Mouse (Mus musculus): ENCODE data around the gene Ccdc57. TPM values are rescaled to one million over a fixed set of nuclear protein-coding genes. Genes with fewer than 3 reads are reported as not detected.

The Ccdc57 gene
- polyA plus RNA-seq, 2 experiments = 1.3 to 1.4 TPM

GRCm38 (mm10) chr11:120777123-120777522 is 155.5 kb downstream of the Ccdc57 start:
- H3K4me2 ChIP-seq (ENCODE audit: low read depth) = no peak overlapping the region
- TF ChIP-seq EP300 (IDR thresholded peaks at IDR 0.05; ENCODE audit: low read depth) (no peak), CTCF (IDR thresholded peaks at IDR 0.05; ENCODE audit: low read depth) (no peak)
- ATAC-seq (ENCODE audit: insufficient read depth) (no peak), DNase-seq (ENCODE audit: low read depth in 3 of 3, low spot score in 3 of 3) (no peak)
- H3K9me3 ChIP-seq (ENCODE audit: control insufficient read depth, low read length) = no peaks in the 10 kb centered on the region
- no peaks in the 10 kb centered on the region for H3K27me3 ChIP-seq (ENCODE audit: control insufficient read depth, insufficient read depth, low read length)
- H3K4me3 ChIP-seq (ENCODE audit: insufficient read depth in 1 of 2, low read depth in 2 of 2, low read length in 2 of 2) = no peak overlapping the region
- H3K4me1 ChIP-seq (replicated peaks; ENCODE audit: control insufficient read depth in 2 of 2, insufficient read depth in 2 of 2, low read length in 1 of 2) = no peaks in the 10 kb centered on the region
- H3K9ac ChIP-seq (replicated peaks) = no peak overlapping the region
- no peaks in the 10 kb centered on the region for H3K36me3 ChIP-seq (replicated peaks; ENCODE audit: control insufficient read depth, insufficient read depth, low read depth)
- 38% methylated on average over 6 of the region's 6 CpGs for WGBS (ENCODE audit: insufficient replicate concordance)
- no peak overlapping the region for H3K27ac ChIP-seq

Other genes with a start within 250 kb of the Ccdc57 start
- 64.2 and 78.3 TPM in 2 replicates for gene Cenpx, start 219.1 kb downstream of the Ccdc57 start, polyA plus RNA-seq (2012; rRNA removed)
- gene Cenpx, start 219.1 kb downstream of the Ccdc57 start, polyA plus RNA-seq (2014; fragmentation: Nextera tagmentation; extraction: Ambion mirVana) = 119 and 128 TPM in 2 replicates
- gene Lrrc45, start 218.9 kb downstream of the Ccdc57 start, polyA plus RNA-seq (2012; rRNA removed) = 6.6 and 9.3 TPM in 2 replicates
- 6.2 and 8.3 TPM in 2 replicates for gene Lrrc45, start 218.9 kb downstream of the Ccdc57 start, polyA plus RNA-seq (2014; fragmentation: Nextera tagmentation; extraction: Ambion mirVana)
- gene Rac3, start 211.4 kb downstream of the Ccdc57 start, polyA plus RNA-seq (2012; rRNA removed) = 1.3 and 1.7 TPM in 2 replicates
- 0.13 TPM in 1 of 2 replicates, not detected in the other for gene Rac3, start 211.4 kb downstream of the Ccdc57 start, polyA plus RNA-seq (2014; fragmentation: Nextera tagmentation; extraction: Ambion mirVana)
- 10.4 and 11.3 TPM in 2 replicates for gene Dcxr, start 205.6 kb downstream of the Ccdc57 start, polyA plus RNA-seq (2012; rRNA removed)
- 15.1 and 17.0 TPM in 2 replicates for gene Dcxr, start 205.6 kb downstream of the Ccdc57 start, polyA plus RNA-seq (2014; fragmentation: Nextera tagmentation; extraction: Ambion mirVana)
- 0.20 TPM in 1 of 2 replicates, not detected in the other for gene Cbr2, start 200.8 kb downstream of the Ccdc57 start, polyA plus RNA-seq (2012; rRNA removed)
- not detected in 2 replicates for gene Cbr2, start 200.8 kb downstream of the Ccdc57 start, polyA plus RNA-seq (2014; fragmentation: Nextera tagmentation; extraction: Ambion mirVana)
- 1.3 and 2.0 TPM in 2 replicates for gene Hmga1b, start 170.1 kb downstream of the Ccdc57 start, polyA plus RNA-seq (2012; rRNA removed)
- 3.8 and 4.3 TPM in 2 replicates for gene Hmga1b, start 170.1 kb downstream of the Ccdc57 start, polyA plus RNA-seq (2014; fragmentation: Nextera tagmentation; extraction: Ambion mirVana)
- gene Rfng, start 148.7 kb downstream of the Ccdc57 start, polyA plus RNA-seq (2012; rRNA removed) = 8.6 and 10.2 TPM in 2 replicates
- 5.5 and 9.6 TPM in 2 replicates for gene Rfng, start 148.7 kb downstream of the Ccdc57 start, polyA plus RNA-seq (2014; fragmentation: Nextera tagmentation; extraction: Ambion mirVana)
- gene Gps1, start 148.6 kb downstream of the Ccdc57 start, polyA plus RNA-seq (2012; rRNA removed) = 65.2 and 66.6 TPM in 2 replicates
- 76.5 and 78.6 TPM in 2 replicates for gene Gps1, start 148.6 kb downstream of the Ccdc57 start, polyA plus RNA-seq (2014; fragmentation: Nextera tagmentation; extraction: Ambion mirVana)
- 25.4 and 34.0 TPM in 2 replicates for gene Dus1l, start 136.5 kb downstream of the Ccdc57 start, polyA plus RNA-seq (2012; rRNA removed)
- gene Dus1l, start 136.5 kb downstream of the Ccdc57 start, polyA plus RNA-seq (2014; fragmentation: Nextera tagmentation; extraction: Ambion mirVana) = 61.2 and 64.3 TPM in 2 replicates
- gene Fasn, start 108.3 kb downstream of the Ccdc57 start, polyA plus RNA-seq (2012; rRNA removed) = 51.6 and 59.8 TPM in 2 replicates
- gene Fasn, start 108.3 kb downstream of the Ccdc57 start, polyA plus RNA-seq (2014; fragmentation: Nextera tagmentation; extraction: Ambion mirVana) = 17.7 and 22.3 TPM in 2 replicates
- 23.5 and 25.0 TPM in 2 replicates for gene Slc16a3, start 15.6 kb upstream of the Ccdc57 start, polyA plus RNA-seq (2012; rRNA removed)
- 25.8 and 31.6 TPM in 2 replicates for gene Slc16a3, start 15.6 kb upstream of the Ccdc57 start, polyA plus RNA-seq (2014; fragmentation: Nextera tagmentation; extraction: Ambion mirVana)
- gene Csnk1d, start 58.5 kb upstream of the Ccdc57 start, polyA plus RNA-seq (2012; rRNA removed) = 22.5 and 27.0 TPM in 2 replicates
- 17.1 and 19.6 TPM in 2 replicates for gene Csnk1d, start 58.5 kb upstream of the Ccdc57 start, polyA plus RNA-seq (2014; fragmentation: Nextera tagmentation; extraction: Ambion mirVana)
- 0.37 and 0.54 TPM in 2 replicates for gene Cd7, start 106.5 kb upstream of the Ccdc57 start, polyA plus RNA-seq (2012; rRNA removed)
- 0.56 and 0.57 TPM in 2 replicates for gene Cd7, start 106.5 kb upstream of the Ccdc57 start, polyA plus RNA-seq (2014; fragmentation: Nextera tagmentation; extraction: Ambion mirVana)
- gene Sectm1b, start 130.7 kb upstream of the Ccdc57 start, polyA plus RNA-seq (2012; rRNA removed) = 0.05 and 0.08 TPM in 2 replicates
- 0.04 TPM in 1 of 2 replicates, not detected in the other for gene Sectm1b, start 130.7 kb upstream of the Ccdc57 start, polyA plus RNA-seq (2014; fragmentation: Nextera tagmentation; extraction: Ambion mirVana)
- 1.0 and 1.3 TPM in 2 replicates for gene Sectm1a, start 148.3 kb upstream of the Ccdc57 start, polyA plus RNA-seq (2012; rRNA removed)
- 0.61 and 1.0 TPM in 2 replicates for gene Sectm1a, start 148.3 kb upstream of the Ccdc57 start, polyA plus RNA-seq (2014; fragmentation: Nextera tagmentation; extraction: Ambion mirVana)
- gene Tex19.2, start 185.8 kb upstream of the Ccdc57 start, polyA plus RNA-seq (2012; rRNA removed) = 0.08 and 0.10 TPM in 2 replicates
- gene Tex19.2, start 185.8 kb upstream of the Ccdc57 start, polyA plus RNA-seq (2014; fragmentation: Nextera tagmentation; extraction: Ambion mirVana) = not detected in 2 replicates
- gene Tex19.1, start 213.3 kb upstream of the Ccdc57 start, polyA plus RNA-seq (2012; rRNA removed) = 0.06 and 0.08 TPM in 2 replicates
- not detected in 2 replicates for gene Tex19.1, start 213.3 kb upstream of the Ccdc57 start, polyA plus RNA-seq (2014; fragmentation: Nextera tagmentation; extraction: Ambion mirVana)
- not detected in 2 replicates for gene Uts2r, start 227.4 kb upstream of the Ccdc57 start, polyA plus RNA-seq (2012; rRNA removed)
- gene Uts2r, start 227.4 kb upstream of the Ccdc57 start, polyA plus RNA-seq (2014; fragmentation: Nextera tagmentation; extraction: Ambion mirVana) = not detected in 2 replicates